Mouse (Mus musculus) spleen, postnatal 10 days (tissue): Measurements from ENCODE around the gene Rtn1.

Experiments
- DNase-seq, 2 experiments: peaks; one replicate each; pipeline ENCODE4 v3.0.0; 2021 to 2022; ENCODE audit warnings: low spot score in 2 of 2

Rtn1 gene

DNA sequence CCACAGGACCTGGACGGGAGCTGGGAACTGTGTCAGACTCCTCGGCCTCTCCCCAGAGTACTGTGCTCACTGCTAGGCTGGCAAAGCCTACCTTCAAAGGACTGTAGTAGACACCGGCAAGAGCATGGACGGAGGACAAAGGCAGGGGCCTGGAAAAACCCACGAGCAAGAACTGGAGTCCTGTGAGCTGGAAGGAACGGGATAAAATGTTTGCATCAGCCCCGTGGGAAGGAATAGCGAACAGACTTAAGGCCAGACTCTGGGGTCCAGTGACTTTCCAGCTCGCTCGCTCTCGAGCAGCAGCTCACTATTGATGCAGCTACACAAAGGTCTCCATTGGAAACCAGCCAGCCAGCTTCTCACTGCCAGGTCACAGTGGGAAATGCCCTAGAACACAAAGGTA is 34.0 kb downstream of the Rtn1 start:
- no peak for DNase-seq

DNA sequence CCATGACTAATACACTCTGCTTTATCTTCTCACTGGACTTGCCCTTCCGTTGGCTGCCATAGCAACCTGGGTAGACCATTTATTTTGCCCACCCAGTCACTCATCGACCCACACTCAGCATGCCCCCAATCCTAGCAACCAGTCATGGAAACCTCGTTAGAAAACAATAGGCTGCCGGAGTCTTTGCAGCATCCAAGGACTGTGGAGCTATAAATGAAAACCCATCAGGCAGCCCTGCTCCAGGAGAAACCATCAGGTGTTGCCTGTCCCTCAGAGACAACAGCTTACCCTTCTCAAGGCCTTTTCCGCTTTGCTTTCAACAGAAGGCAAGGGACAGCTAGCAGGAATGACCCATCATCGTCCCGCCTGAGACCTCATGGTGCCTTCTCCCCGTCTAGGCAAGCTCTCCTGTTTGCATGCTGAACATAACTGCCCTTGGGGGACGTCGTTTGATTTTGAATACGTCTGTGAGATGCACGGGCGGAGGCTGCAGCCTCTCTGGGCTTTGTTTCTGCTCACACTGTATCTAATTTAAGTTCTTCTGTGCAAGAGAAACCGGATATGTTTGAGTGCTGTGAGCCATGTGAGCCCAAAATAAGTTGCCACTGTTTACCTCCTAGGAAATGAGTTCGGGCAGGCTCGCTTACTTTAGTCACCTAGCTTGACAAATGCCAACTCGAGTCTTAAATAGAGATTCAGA is 34.8 kb downstream of the Rtn1 start:
- DNase-seq = no peak

DNA sequence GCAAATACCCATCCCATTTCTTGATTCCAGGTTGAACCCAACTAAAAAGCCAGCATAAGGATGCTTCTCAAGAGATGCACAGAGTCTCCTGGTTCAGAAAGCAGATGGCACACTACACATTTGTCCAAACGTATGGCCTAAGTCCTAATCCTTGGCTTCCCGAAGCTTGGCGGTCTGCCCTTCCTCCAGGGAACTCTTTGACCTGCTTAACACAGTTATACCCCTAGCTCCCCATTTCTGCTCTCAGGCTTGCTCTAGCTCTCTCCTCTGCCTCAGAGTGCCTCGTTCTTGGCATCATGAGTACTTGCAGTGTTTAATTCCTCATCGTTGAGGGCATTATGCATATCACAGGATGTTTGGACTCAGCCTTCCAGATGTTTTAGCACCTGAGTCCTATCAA is 38.8 kb downstream of the Rtn1 start:
- DNase-seq = no peak

DNA sequence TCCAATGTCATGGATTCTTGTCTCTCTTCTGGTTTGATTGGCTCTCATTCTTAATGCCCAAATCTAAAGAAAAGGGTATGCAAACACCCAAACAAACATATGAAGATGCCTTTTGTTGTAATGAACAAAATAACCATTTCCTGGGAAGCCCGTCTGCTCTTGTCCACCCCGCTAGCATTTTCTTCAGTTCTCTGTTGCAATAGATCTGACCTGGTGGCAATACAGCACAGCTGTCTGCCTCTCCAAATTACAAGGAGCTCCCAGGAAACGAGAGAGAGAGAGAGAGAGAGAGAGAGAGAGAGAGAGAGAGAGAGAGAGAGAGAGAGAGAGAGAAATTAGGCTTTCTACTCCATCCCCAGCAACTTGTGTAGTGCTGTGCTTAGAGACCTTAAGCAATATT is 42.1 kb downstream of the Rtn1 start:
- no peak for DNase-seq

DNA sequence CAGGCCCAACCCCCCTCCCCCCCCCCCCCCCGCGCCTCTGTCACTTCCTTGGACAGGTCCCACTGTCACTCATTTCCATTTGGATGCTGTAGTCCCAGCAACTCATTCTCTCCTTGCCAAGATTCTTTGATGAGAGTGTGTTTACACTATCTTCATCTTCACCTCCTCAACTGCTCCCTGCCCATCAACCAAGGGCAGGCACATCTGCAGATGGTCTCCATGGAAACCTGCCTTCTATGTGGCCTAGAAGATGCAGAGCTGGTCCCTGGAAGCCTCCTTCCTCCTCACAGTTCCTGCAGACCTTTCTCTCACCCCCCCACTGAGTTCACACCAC is 42.8 kb downstream of the Rtn1 start:
- no peak for DNase-seq

DNA sequence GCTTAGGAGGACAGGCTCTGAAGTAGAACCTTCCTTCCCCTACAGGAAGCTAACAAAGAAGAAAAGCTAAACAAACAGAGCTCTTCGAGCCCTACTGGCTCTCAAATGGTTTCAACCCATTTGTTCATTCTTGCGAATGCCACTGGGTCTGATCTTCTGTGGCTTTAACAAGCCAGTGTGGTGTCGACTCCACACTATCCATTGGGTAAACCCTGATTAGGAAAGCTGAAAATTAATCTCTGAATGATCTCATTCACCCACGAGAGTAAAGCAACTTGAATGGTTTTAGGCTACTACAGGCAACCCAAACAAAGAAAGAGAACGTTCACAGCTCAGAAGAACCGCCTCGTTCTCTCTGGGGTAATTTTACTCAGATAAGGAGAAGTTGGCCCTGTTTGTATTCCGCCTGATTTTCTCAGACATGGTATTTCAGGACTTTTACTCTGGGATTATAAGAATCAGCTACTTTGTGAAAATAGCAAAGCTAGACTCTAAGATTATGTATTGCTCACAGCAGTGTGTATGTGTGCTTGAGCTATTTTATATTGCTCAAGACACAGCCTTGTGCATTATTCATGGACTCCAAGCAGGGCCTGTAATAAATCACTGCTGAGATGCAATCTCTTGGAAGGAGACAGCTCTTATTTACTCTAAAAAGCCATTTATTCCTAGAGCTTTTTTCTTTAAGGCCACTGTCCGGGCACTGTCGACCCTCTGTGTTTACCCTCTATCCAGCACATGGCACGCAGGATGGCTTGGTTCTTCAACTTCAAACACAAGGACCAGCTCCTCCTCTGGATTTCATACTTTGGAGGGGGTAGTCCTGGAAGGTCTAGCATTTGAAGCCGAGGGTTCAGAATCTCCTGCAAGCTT is 43.4 kb downstream of the Rtn1 start:
- no peak for DNase-seq

DNA sequence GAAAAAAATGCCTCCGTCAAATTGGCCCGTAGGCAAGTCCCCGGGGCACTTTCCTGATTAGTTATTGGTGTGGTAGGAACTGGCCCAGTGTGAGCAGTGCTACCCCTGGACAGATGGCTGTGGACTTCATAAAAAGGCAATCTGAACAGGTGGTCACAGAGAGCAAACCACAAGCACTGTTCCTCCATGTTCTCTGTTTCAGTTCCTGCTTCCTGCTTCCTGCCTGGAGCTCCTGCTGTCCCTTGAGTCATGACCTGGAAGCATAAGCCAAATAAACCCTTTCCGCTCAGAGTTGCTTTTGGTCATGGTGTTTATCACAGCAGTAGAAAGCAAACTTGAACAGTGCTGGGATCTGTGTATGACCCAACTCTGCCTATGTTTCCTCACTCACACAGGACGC is 44.3 kb downstream of the Rtn1 start:
- no peak for DNase-seq

DNA sequence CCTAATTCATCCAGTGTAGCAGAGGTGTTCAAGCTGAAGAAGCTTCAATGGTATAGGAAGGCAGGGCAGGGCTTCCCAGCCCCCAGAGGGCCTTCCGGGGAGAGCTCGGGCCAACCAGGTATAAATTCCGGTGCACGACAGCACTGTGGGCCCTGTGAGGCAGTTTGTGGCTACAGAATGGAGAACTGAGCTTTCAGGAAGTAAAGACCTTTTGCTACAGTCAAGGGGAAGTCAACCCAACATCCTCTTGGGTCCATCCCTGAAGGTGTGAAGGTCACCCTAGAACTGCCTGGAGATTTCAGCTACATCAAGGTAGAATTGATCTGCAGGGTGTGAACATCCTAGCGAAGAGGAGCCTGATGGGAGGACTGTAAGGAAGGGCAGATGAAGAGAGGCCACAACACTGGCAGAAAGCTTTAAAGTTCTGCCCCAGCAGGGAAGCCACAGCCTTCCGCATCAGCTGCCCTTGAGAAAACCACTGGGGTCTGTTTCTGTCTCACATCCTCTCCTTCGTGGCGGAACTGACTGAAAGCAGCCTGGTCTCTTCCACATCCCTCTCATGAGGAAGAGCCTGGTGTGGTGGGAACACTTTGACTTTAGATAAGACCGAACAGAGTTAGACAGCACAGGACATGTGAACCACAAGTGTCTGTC is 47.0 kb downstream of the Rtn1 start:
- DNase-seq = peak; percentile 7 to 39

DNA sequence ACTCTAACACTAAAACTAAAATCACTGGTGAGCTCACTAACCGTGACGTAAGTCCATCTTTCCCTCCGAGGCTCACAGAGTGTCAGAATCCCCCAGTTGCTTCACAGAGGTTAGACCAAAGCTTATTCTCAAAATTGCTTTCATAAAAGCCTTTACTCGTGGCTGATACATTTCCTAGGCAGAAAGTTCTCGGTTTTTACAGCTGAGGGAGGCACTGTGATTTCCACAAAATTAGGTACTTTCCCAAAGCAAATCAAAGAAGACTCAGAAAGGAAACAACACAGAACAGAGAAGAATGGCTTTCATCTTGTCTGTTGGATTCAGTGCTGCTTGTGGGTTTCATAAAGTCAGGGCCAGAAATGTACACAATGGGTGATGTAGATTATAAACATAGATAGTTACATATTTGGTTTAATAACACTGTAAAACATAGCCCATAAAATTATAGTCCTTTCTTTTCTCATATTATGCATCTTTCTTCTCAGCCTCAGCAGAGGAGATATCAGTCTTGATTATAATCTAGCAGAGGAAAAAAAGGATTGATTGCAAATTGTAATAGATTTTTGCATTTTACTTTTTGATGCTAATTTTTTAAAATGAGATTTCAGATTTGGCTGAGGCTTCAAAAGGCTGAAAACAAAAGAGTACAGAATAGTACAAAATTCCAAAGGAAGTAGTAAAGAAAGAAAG is 47.8 kb downstream of the Rtn1 start:
- DNase-seq = no peak

DNA sequence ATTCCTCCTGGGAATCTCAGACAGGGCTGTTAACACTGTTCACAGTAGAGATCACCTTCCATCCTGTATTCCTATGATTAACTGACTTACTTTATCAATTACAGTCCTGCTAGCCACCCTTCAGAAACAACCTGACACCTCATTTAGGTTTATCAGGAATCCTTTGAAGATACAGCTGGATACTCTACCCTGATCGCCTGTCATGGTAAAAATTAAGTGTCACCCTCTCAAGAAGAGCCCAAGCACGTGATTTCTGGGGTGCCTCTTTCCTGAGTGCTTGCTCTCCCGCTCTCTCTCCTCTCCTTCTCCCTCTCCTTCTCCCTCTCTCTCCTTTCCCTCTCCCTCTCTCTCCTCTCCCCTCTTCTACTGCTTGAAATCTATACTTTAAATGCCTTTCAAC is 49.0 kb downstream of the Rtn1 start:
- DNase-seq = no peak

DNA sequence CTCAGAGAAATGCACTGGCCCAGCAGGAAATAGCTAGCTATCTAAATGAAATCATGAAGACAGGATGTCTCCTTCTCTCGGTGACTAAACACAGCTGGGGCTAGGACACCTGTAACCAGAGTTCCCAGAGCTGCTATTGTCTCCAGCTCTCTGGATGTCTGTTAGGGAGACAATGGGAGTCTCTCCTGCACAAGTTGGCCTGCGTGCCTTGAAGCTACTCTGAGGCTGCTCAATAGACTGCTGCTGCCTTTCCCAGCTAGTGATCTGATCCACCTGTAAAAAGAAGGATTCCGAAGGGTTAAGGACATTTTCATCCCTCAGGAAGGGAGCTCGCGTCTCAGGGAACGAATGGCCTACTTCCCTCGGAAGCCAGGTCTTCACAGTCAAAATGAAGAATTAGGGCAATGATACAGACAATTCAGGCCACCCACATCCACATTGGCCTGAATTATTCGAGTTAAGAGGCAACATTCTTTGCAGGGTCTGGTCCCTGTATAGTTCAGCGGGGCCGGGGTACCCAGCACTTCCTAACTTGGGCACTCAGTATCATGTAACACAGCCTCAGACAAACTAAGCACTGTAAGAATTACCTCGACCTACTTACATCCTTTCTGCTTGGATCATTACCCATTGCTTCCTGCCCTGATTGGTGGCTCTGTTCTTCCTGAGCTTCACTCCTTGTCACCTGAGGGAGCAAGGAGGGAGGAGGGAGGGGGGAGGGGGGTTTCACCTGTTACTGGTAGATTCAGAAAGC is 51.0 kb downstream of the Rtn1 start:
- no peak for DNase-seq

DNA sequence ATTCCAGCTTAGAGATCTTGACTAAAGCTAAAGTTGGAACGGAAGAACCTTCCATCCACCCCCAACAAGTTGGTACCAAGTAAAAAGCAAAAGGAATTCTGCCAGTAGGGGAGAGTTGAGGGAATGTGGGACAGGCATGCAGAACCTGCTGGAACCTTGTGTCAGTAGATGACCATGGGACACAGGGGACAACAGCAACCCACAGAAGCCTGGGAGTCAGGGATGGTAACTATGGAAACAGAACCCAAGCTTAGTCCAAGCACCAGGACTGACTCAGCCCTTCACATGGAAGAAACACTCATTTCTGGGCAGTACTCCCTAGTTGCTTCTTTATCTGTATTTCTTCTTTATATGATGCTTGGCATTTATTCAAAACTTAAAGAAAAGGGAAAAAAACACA is 54.6 kb downstream of the Rtn1 start:
- no peak for DNase-seq

DNA sequence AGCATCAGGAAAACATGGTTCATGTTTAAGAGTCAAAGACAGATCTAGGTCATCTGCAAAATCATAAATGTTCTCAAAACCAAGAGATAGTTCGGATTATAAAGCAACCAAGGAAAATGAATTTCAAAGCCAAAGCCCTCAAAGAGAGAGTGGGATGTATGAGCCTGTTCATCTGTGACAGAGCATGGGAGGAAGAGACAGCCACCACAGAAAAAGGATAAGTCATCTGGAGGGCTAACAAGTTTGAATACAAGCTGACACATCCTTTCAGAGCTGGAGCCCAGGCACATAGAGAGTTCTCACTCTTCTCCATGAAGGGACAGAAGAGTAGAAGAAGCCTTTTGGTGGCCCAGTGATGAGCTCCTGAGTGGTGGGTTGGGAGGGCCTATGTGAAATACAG is 55.3 kb downstream of the Rtn1 start:
- DNase-seq = no peak

DNA sequence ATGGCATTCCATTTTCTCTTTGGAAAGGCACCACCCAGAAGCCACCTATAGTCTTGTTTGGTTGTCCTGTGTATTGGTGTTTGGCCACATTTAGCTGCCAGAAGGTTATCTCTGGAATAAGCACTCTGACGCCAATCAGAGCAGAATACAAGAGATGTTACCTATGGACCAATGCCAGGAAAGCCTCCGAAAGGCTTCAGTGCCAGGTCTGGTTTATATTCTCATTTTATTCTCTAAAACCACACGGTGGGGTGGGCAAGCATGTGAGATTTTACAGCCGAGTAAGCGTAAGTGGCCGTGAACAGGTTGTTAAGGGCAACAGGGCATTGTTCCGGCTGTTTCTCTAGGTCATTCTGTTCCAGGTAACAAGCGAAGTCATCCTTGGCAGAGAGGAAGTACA is 60.3 kb downstream of the Rtn1 start:
- no peak for DNase-seq

DNA sequence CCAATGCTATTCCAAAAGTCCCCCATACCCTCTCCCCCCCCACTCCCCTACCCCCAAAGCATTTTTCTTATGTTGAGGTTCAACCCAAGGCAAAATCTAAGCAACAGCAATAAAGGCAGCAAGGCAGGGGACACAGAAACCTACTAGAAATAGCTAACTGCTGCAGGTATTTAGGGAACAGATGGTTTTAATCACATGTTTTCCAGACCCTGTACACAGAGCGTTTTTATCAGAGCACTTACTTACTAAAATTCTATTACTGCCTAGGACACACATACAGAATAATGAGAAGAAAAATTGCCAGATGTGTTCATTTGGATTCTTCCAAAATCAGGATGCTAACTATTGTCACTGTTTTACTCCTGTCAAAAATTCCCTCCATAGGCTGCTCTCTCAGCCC is 61.7 kb downstream of the Rtn1 start:
- DNase-seq = no peak

DNA sequence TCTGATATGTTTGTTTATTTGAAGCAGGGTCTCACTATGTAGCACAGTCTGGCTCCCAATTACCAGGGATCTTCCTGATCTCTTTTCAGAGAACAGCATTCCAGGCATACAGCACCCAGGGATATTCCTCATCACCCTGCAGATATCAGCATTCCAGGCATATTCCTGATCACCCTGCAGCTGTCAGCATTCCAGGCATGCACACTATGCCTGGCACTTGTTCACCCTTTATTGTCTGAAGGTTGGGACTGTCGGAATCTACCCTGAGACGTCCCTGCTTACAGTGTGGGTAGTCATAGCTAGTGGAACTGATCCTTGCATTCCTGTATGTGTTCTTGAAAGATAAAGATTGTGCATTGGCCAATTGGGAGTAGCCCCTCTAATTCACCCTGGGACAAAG is 65.2 kb downstream of the Rtn1 start:
- DNase-seq = no peak

DNA sequence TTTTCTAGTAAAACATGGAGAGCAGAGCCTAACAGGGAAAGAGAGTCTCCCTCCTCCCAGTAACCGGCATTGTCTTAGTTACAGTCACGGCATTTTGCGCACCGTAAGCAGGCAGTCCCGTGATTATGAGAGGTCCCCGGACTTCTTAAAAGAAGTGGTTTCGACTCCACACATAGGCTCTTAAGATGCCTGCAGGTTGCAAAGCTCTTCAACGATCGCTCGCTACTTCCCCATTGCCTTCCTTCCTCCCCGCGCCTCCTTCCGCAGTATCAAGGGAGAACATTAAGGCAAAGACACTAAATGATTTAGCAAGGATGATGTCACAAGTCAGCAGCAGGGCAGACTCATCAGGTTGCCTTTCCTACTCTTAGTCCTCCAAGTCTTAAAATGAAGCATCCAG is 72.8 kb downstream of the Rtn1 start:
- no peak for DNase-seq

DNA sequence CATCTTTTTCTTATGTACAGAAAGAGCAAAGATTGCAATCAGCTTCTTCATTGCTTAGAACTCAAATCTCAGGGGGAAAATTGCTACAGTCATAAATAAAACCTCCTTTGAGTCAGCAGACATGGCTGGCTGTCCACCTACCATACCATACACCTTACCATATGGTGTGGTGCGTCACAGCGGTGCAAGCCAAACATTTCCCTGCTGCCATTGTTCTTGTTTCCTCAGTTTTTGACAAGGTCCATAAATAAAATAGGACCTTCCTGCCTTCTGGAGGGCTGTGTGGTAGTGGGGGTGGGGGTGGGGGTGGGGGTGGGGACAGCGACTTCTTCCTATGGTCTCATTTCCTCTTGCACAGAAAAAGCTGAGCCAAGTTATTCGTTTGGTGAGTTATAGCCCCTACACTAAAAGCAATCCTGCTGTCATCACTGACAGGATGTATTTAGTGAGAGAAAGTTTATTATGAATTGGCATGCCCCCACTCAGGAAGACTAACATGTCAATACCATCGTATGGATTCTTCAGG is 76.3 kb downstream of the Rtn1 start:
- DNase-seq = no peak

DNA sequence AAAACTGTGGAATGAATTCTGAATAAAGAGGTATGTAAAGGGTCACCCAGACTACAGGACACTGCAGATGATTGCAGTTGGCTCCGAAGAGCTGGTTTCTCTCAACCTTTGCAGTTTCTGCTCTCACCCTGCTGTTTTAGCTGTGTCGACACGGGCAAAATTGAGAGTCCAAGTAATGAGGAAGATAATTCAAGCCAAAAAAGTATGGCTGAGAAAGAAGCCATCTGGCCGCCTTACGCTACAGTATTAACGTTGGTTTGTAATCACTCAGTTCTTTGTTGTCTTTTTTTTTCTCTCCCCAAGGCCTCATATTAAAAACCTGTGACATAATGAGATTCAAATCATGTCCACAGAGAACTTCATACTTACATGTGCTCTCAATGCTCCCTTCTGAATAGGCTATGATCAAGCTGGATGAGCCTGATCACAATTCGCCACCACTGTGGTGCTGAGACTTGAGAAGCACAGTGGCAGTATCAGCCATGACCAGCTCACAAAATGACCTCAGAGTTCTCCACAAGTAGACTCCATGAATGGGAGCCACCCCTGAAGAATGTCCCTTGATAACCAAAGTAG is 76.9 kb downstream of the Rtn1 start:
- no peak for DNase-seq

DNA sequence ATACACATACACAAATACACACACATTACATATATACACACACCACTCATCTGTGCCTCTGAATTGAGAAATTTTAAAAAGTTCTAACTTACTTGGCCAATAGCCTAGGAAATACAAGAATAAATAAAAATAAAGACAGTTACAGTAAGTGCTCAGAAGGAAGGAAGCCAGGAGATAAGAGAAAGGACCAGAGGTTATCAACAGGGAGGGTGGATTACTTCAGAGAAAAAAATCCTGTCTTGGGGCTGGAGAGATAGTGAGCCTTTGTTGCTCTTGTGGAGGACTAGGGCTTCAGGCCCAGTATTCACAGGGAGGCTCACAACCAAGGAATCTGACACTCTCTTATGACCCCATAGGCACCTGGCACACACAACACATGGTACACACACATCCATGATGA is 82.8 kb downstream of the Rtn1 start:
- DNase-seq = no peak

DNA sequence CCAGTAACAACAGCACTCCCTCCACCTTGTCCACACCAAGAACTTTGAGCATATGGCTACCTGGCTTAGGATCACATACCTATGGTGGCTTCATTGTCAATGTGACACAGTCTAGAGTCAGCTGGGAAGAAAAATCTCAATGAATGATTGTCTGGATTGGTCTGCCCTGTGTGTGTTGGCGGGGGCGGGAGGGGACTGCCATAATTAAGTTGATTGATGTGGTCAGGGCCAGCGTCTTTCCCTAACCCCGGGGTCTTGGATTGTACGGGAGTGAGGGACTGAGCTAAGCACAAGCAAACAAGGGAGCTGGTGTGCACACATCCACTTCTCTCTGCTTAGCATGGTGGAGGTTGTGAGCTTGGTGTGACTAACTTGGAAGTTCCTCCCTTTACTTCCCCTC is 83.8 kb downstream of the Rtn1 start:
- DNase-seq = no peak
